Mouse (Mus musculus): ENCODE measurements around the gene Gm10320. TPM values are rescaled to one million over a fixed set of nuclear protein-coding genes. Genes with fewer than 3 reads are reported as not detected.

The Gm10320 gene
- total RNA-seq, 1 experiment: 8.9 TPM

DNA sequence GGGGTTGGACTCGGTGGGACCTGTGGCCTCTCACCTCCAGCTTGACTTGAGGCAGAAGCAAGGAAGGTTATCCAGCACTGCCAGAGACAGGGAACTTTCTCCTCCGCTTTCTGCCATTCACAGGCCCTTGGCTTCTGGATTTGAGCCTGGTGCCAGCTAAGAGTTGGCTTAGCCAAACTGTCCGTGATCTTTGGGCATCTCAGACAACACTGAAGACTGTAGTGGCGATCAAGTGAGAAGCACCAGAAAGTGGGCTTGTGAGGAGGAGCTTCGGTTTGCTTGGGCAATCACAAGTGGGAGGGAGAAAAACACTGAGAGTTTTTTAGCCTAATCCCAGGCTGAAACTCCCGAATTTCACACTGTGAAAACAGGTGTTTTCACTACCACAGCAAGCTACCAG lies 14.2 kb upstream of the Gm10320 start:
- Histone ChIP-seq H3K9me3 (ENCODE audit: control insufficient read depth, insufficient read depth, low read depth, low read length) (no peaks in the 10 kb centered on the region), H3K36me3 (ENCODE audit: control insufficient read depth, insufficient read depth, low read length, poor library complexity, severe bottlenecking) (no peaks in the 10 kb centered on the region), H3K4me1 (ENCODE audit: control insufficient read depth in 2 of 2, insufficient read depth in 2 of 2, low read length in 2 of 2, poor library complexity in 1 of 2) (0 out of 4 replicates have a peak, but pooled peaks cover 0 to 3% of the 10 kb centered on the region in 2 experiments), H3K4me3 (ENCODE audit: insufficient read depth in 1 of 2, low read depth in 1 of 2, low read length in 2 of 2, poor library complexity in 1 of 2, severe bottlenecking in 1 of 2) (no peak overlapping the region), H3K9ac (ENCODE audit: insufficient read depth, low read depth, low read length, poor library complexity, severe bottlenecking) (no peak overlapping the region), H3K27ac (ENCODE audit: insufficient read depth, low read depth, low read length, poor library complexity, severe bottlenecking) (no peak overlapping the region)
- in situ Hi-C loops (cut with MboI; ENCODE audit: low sequenced_read_pairs in 2 of 2, unreplicated experiment in 2 of 2): loop anchor here in 1 of 2 experiments (10.0 kb wide), 1 partner anchor 141 kb away; no protein-coding TSS in a partner anchor
- DNase-seq (ENCODE audit: low read depth, low spot score): no peak
- TF ChIP-seq ZC3H11A (IDR thresholded peaks at IDR 0.05; ENCODE audit: borderline replicate concordance, low read depth, low read length) (no peak), ZNF384 (IDR thresholded peaks at IDR 0.05; ENCODE audit: low read depth, low read length) (no peak), MAFK (IDR thresholded peaks at IDR 0.05; ENCODE audit: insufficient read depth, low read depth, low read length) (no peak)

DNA sequence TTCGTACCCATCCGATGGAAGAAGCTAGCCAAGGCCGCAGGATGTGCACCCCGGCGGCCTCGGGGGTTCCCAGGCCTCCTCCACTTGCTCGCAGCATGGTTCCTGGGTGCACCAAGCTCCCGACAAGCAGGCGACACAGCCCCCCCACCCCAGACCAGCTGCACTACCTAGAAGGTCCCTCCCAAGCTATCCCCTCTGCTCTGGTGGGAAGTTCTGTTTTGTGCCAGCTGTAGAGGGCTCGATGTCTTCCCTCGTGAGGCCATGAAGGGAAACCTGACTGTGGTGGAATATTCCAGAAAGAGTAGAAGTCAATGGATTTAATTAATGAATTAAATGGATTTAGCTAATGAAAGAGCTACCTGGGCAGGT lies 13.7 kb upstream of the Gm10320 start:
- no peak overlapping the region for H3K9ac ChIP-seq (ENCODE audit: insufficient read depth, low read depth, low read length, poor library complexity, severe bottlenecking)

DNA sequence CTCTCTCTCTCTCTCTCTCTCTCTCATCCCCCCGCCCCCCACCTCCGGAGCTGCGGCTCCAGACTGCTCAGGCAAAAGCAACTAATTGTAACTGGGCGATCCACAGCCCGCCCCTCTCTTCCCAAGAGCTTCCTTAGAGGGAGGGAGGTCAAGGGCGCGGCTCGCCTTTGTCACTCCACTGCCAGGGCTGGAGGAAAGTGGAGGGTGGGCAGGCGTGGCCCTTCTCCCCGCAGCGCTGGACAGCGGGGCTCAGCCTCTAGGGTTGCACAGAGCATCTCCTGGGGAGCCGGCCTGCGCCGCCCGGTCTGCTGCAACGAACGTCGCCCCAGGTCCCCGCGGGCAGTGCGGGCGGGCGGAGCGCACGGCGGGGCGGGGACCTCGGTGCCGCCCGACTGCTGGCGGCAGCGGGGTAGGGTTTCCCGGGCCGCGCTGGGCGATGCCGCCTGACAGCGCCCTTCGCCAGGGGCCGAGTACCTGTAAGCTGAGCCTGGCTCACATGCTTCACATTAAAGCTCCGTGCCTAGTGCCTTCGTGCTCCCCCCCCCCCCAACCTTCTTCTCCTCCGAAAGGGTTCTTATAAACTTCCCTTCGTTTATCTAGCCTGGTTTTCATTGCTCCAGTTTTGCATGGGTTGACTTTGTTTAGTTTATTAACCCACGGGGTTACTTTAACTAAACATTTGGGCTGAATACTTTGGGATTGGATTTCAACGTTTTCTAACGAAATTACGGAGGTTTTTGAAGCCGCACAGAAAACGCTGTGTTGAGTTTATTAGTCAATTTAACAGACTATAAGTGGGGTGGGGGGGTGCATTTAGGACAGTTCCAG lies 13.1 kb upstream of the Gm10320 start:
- TF ChIP-seq ZNF384 (IDR thresholded peaks at IDR 0.05; ENCODE audit: low read depth, low read length) (no peak), HCFC1 (IDR thresholded peaks at IDR 0.05; ENCODE audit: borderline replicate concordance, insufficient read depth, low read length) (0 out of 2 replicates have a peak, but pooled peaks have one; percentile 5)
- Histone ChIP-seq H3K27ac (ENCODE audit: insufficient read depth, low read depth, low read length, poor library complexity, severe bottlenecking) (no peak overlapping the region), H3K9ac (ENCODE audit: insufficient read depth, low read depth, low read length, poor library complexity, severe bottlenecking) (peak overlapping the region; percentile 30; the same call in 1 of the 2 replicates), H3K4me1 (ENCODE audit: control insufficient read depth in 2 of 2, insufficient read depth in 2 of 2, low read length in 2 of 2, poor library complexity in 1 of 2) (0 out of 4 replicates have a peak, but pooled peaks cover 0 to 3% of the 10 kb centered on the region in 2 experiments), H3K4me3 (ENCODE audit: insufficient read depth in 1 of 2, low read depth in 1 of 2, low read length in 2 of 2, poor library complexity in 1 of 2, severe bottlenecking in 1 of 2) (peak overlapping the region; percentile 69 to 70), H3K9me3 (ENCODE audit: control insufficient read depth, insufficient read depth, low read depth, low read length) (no peaks in the 10 kb centered on the region), H3K36me3 (ENCODE audit: control insufficient read depth, insufficient read depth, low read length, poor library complexity, severe bottlenecking) (no peaks in the 10 kb centered on the region)
- peak; percentile 47 for DNase-seq (ENCODE audit: low read depth, low spot score)
- in situ Hi-C loops (cut with MboI; ENCODE audit: low sequenced_read_pairs in 2 of 2, unreplicated experiment in 2 of 2): loop anchor here (5.0 to 10.0 kb wide), 2 partner anchors 140 to 143 kb away; no protein-coding TSS in a partner anchor

More for the DNA sequence above, 13.7 kb upstream of the Gm10320 start:
- H3K4me3 ChIP-seq (ENCODE audit: insufficient read depth in 1 of 2, low read depth in 1 of 2, low read length in 2 of 2, poor library complexity in 1 of 2, severe bottlenecking in 1 of 2): no peak overlapping the region
- 0 out of 4 replicates have a peak, but pooled peaks cover 0 to 3% of the 10 kb centered on the region in 2 experiments for H3K4me1 ChIP-seq (ENCODE audit: control insufficient read depth in 2 of 2, insufficient read depth in 2 of 2, low read length in 2 of 2, poor library complexity in 1 of 2)
- no peaks in the 10 kb centered on the region for H3K36me3 ChIP-seq (ENCODE audit: control insufficient read depth, insufficient read depth, low read length, poor library complexity, severe bottlenecking)
- H3K27ac ChIP-seq (ENCODE audit: insufficient read depth, low read depth, low read length, poor library complexity, severe bottlenecking): no peak overlapping the region
- TF ChIP-seq CHD2 (IDR thresholded peaks at IDR 0.05; ENCODE audit: low read depth, low read length): no peak
- no peak for TF ChIP-seq ZNF384 (IDR thresholded peaks at IDR 0.05; ENCODE audit: low read depth, low read length)
- TF ChIP-seq MAFK (IDR thresholded peaks at IDR 0.05; ENCODE audit: insufficient read depth, low read depth, low read length): no peak
- TF ChIP-seq HCFC1 (IDR thresholded peaks at IDR 0.05; ENCODE audit: borderline replicate concordance, insufficient read depth, low read length): no peak
- TF ChIP-seq ZC3H11A (IDR thresholded peaks at IDR 0.05; ENCODE audit: borderline replicate concordance, low read depth, low read length): no peak
- DNase-seq (ENCODE audit: low read depth, low spot score): no peak
- no peaks in the 10 kb centered on the region for H3K9me3 ChIP-seq (ENCODE audit: control insufficient read depth, insufficient read depth, low read depth, low read length)
- in situ Hi-C loops (cut with MboI; ENCODE audit: low sequenced_read_pairs in 2 of 2, unreplicated experiment in 2 of 2): loop anchor here in 1 of 2 experiments (10.0 kb wide), 1 partner anchor 141 kb away; no protein-coding TSS in a partner anchor

DNA sequence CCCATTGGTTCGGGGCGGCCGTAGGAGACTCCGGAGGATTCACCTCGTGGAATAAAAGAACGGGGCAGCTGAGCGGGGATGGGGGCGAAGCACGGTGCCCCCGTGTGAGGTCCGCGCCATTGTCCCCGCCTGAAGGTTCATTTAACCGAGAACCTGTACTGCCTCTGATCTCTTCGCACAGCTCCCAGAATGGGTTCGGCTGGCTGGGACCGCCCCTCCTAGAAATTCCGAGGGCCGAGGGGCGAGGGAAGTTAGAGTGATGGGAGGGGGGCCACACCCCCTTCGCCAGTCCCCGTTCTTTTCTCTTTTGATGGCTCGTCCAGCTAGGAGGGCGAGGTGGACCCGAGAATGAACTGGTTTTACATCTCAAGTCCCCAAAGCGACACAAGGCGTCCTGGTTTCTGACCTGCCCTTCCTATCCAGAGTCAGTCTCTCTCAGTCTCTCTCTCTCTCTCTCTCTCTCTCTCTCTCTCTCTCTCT lies 12.4 kb upstream of the Gm10320 start:
- TF ChIP-seq ZC3H11A (IDR thresholded peaks at IDR 0.05; ENCODE audit: borderline replicate concordance, low read depth, low read length) (no peak), MAFK (IDR thresholded peaks at IDR 0.05; ENCODE audit: insufficient read depth, low read depth, low read length) (no peak), ZNF384 (IDR thresholded peaks at IDR 0.05; ENCODE audit: low read depth, low read length) (no peak), CHD2 (IDR thresholded peaks at IDR 0.05; ENCODE audit: low read depth, low read length) (no peak), HCFC1 (IDR thresholded peaks at IDR 0.05; ENCODE audit: borderline replicate concordance, insufficient read depth, low read length) (no peak; the same call in 1 of the 2 replicates)
- in situ Hi-C loops (cut with MboI; ENCODE audit: low sequenced_read_pairs in 2 of 2, unreplicated experiment in 2 of 2): loop anchor here (5.0 to 10.0 kb wide), 2 partner anchors 139 to 142 kb away; no protein-coding TSS in a partner anchor
- H3K9ac ChIP-seq (ENCODE audit: insufficient read depth, low read depth, low read length, poor library complexity, severe bottlenecking): no peak overlapping the region
- H3K4me3 ChIP-seq (ENCODE audit: insufficient read depth in 1 of 2, low read depth in 1 of 2, low read length in 2 of 2, poor library complexity in 1 of 2, severe bottlenecking in 1 of 2): peak overlapping the region; percentile 69 to 70
- no peak overlapping the region for H3K27ac ChIP-seq (ENCODE audit: insufficient read depth, low read depth, low read length, poor library complexity, severe bottlenecking)
- H3K36me3 ChIP-seq (ENCODE audit: control insufficient read depth, insufficient read depth, low read length, poor library complexity, severe bottlenecking): no peaks in the 10 kb centered on the region
- 0 out of 4 replicates have a peak, but pooled peaks cover 0 to 3% of the 10 kb centered on the region in 2 experiments for H3K4me1 ChIP-seq (ENCODE audit: control insufficient read depth in 2 of 2, insufficient read depth in 2 of 2, low read length in 2 of 2, poor library complexity in 1 of 2)
- peak; percentile 42 for DNase-seq (ENCODE audit: low read depth, low spot score)
- no peaks in the 10 kb centered on the region for H3K9me3 ChIP-seq (ENCODE audit: control insufficient read depth, insufficient read depth, low read depth, low read length)

All from ES-E14 (cell line).